Mouse (Mus musculus) spleen, adult 2 months (tissue): ENCODE measurements around the gene Crisp2.

Source experiments
- CTCF ChIP-seq: fragments of 200-500 bp; IDR thresholded peaks from 2 replicates; pipeline ENCODE4 v1.5.1; 2011; ENCODE audit warnings: mild to moderate bottlenecking, inconsistent platforms; ENCODE audit not compliant: insufficient read depth, insufficient read length, insufficient replicate concordance; ENCODE audit errors: extremely low read depth
- POLR2A ChIP-seq: fragments of 200-500 bp; IDR thresholded peaks from 2 replicates; pipeline ENCODE4 v1.6.1; 2011; ENCODE audit warnings: low read depth, low read length, inconsistent platforms

GRCm38 (mm10) chr17:40763662-40764061, 43.1 kb downstream of the Crisp2 start:
- TF ChIP-seq POLR2A (no peak), CTCF (no peak)
